19 mouse cellular contexts compared by ENCODE assay signal in genomic region chr4:44641831-44642587, GRCm38 (mm10).
DNase-seq lines count a peak whose midpoint lies in the region; ATAC-seq and TF ChIP-seq lines count a peak whose summit lies in the region.
"Had no signal": no experiment of that assay in that cellular context is flagged by ENCODE, and none has a peak within 500 bp of the region (broad histone marks: within the 10 kb centered on the region; RNA-seq: fewer than 3 reads in every experiment).

No protein-coding gene starts in this region.

- no peak overlapping the region for H3K4me2 ChIP-seq in hindbrain, postnatal 0 days (ENCODE audit: low read depth, low read length)
- H3K4me2 ChIP-seq: embryonic facial prominence, embryonic 15.5 days; liver, embryonic 12.5 days; lung, embryonic 15.5 days had no signal

- peaks cover 11% of the 10 kb centered on the region for H3K4me1 ChIP-seq in embryonic facial prominence, embryonic 10.5 days
- H3K4me1 ChIP-seq in hindbrain, postnatal 0 days (ENCODE audit: insufficient read depth, low read length): no peaks in the 10 kb centered on the region
- no peaks in the 10 kb centered on the region for H3K4me1 ChIP-seq in heart, adult 2 months (ENCODE audit: control insufficient read depth, insufficient read depth, low read length)
- H3K4me1 ChIP-seq: embryonic facial prominence, embryonic 15.5 days; liver, embryonic 12.5 days; lung, embryonic 15.5 days had no signal

- 0 out of 2 replicates have a peak, but pooled peaks have one; percentile 20 for ATAC-seq in hindbrain, postnatal 0 days
- ATAC-seq: forebrain, embryonic 16.5 days; intestine, embryonic 16.5 days; liver, embryonic 12.5 days had no signal

- H3K79me2 ChIP-seq in heart, adult 2 months (replicated peaks; ENCODE audit: control insufficient read depth, insufficient read depth, low read length): no peaks in the 10 kb centered on the region

- TF ChIP-seq POLR2A in brain, embryonic 14.5 days (IDR thresholded peaks at IDR 0.05; ENCODE audit: borderline replicate concordance, extremely low read depth, insufficient read depth, insufficient read length, poor library complexity, severe bottlenecking): no peak
- TF ChIP-seq POLR2A in heart, adult 2 months (IDR thresholded peaks at IDR 0.05; ENCODE audit: insufficient read depth, low read depth, low read length): no peak

- H3K36me3 ChIP-seq in embryonic facial prominence, embryonic 10.5 days (replicated peaks): no peaks in the 10 kb centered on the region
- H3K36me3 ChIP-seq in hindbrain, postnatal 0 days (ENCODE audit: insufficient read depth, low read length): no peaks in the 10 kb centered on the region
- H3K36me3 ChIP-seq in heart, adult 2 months (ENCODE audit: control insufficient read depth, insufficient read depth, low read length): no peaks in the 10 kb centered on the region
- H3K36me3 ChIP-seq: embryonic facial prominence, embryonic 15.5 days; liver, embryonic 12.5 days; lung, embryonic 15.5 days had no signal

- intact Hi-C loops in heart, adult 2 months (cut with DNase I): no loop called here

- no peaks in the 10 kb centered on the region for H3K9me3 ChIP-seq in embryonic facial prominence, embryonic 10.5 days
- H3K9me3 ChIP-seq in hindbrain, postnatal 0 days (ENCODE audit: low read length): 0 out of 2 replicates have a peak, but pooled peaks cover 2% of the 10 kb centered on the region
- H3K9me3 ChIP-seq: embryonic facial prominence, embryonic 15.5 days; liver, embryonic 12.5 days; lung, embryonic 15.5 days had no signal

- DNase-seq in brain, embryonic 14.5 days (ENCODE audit: low read depth): peak; percentile 42
- DNase-seq in embryonic facial prominence, embryonic 10.5 days (ENCODE audit: low spot score): peak; percentile 19
- no peak for DNase-seq in hindbrain, postnatal 0 days (ENCODE audit: low spot score)
- DNase-seq in neural tube, embryonic 10.5 days (ENCODE audit: extremely low spot score, low spot score): peak; percentile 55
- no peak for DNase-seq in layer of hippocampus, adult 8-10 months (ENCODE audit: low spot score in 2 of 2)
- DNase-seq in right cerebral cortex, postnatal 4 days: no peak
- DNase-seq in adrenal gland, postnatal 36 days: no peak
- no peak for DNase-seq in heart, adult 2 months
- DNase-seq: B cell, adult 2 months; cerebellum, postnatal 36 days; gastrocnemius, postnatal 14 days; heart, postnatal 10 days; thymus, postnatal 25 days had no signal

- no peak overlapping the region for H3K9ac ChIP-seq in hindbrain, postnatal 0 days (replicated peaks; ENCODE audit: low read length)
- H3K9ac ChIP-seq in heart, adult 2 months (ENCODE audit: low read depth, low read length): no peak overlapping the region
- H3K9ac ChIP-seq: embryonic facial prominence, embryonic 15.5 days; liver, embryonic 12.5 days; lung, embryonic 15.5 days had no signal

- H3K4me3 ChIP-seq in embryonic facial prominence, embryonic 10.5 days: no peak overlapping the region
- H3K4me3 ChIP-seq in hindbrain, postnatal 0 days (ENCODE audit: low read length): no peak overlapping the region
- no peak overlapping the region for H3K4me3 ChIP-seq in heart, adult 2 months
- H3K4me3 ChIP-seq: embryonic facial prominence, embryonic 15.5 days; liver, embryonic 12.5 days; lung, embryonic 15.5 days had no signal

- 50% methylated on average over 12 of the region's 12 CpGs for WGBS in embryonic facial prominence, embryonic 10.5 days
- whole genome bisulfite sequencing in hindbrain, postnatal 0 days: 47% methylated on average over 12 of the region's 12 CpGs
- 77% methylated on average over 12 of the region's 12 CpGs for WGBS in heart, adult 2 months

- H3K27ac ChIP-seq in embryonic facial prominence, embryonic 10.5 days (replicated peaks): no peak overlapping the region
- no peak overlapping the region for H3K27ac ChIP-seq in hindbrain, postnatal 0 days
- H3K27ac ChIP-seq in heart, adult 2 months: no peak overlapping the region
- H3K27ac ChIP-seq: embryonic facial prominence, embryonic 15.5 days; kidney, postnatal 0 days; liver, embryonic 12.5 days; lung, embryonic 15.5 days had no signal

- no peak for TF ChIP-seq EP300 in heart, adult 2 months (IDR thresholded peaks at IDR 0.05; ENCODE audit: insufficient read depth, low read depth, low read length)

- peaks cover 13% of the 10 kb centered on the region; the same call in 1 of the 2 replicates for H3K27me3 ChIP-seq in embryonic facial prominence, embryonic 10.5 days (replicated peaks; ENCODE audit: low read depth, poor library complexity, severe bottlenecking)
- no peaks in the 10 kb centered on the region for H3K27me3 ChIP-seq in hindbrain, postnatal 0 days (ENCODE audit: insufficient read depth, low read length)
- no peaks in the 10 kb centered on the region for H3K27me3 ChIP-seq in heart, adult 2 months (ENCODE audit: control insufficient read depth, insufficient read depth, low read length)
- H3K27me3 ChIP-seq: embryonic facial prominence, embryonic 15.5 days; liver, embryonic 12.5 days; lung, embryonic 15.5 days had no signal

- no peak for TF ChIP-seq CTCF in brain, embryonic 14.5 days (IDR thresholded peaks at IDR 0.05; ENCODE audit: borderline replicate concordance, extremely low read depth, insufficient read depth, insufficient read length)
- no peak for TF ChIP-seq CTCF in hindbrain, postnatal 0 days (IDR thresholded peaks at IDR 0.05; ENCODE audit: low read depth)
- no peak for TF ChIP-seq CTCF in heart, adult 2 months (IDR thresholded peaks at IDR 0.05)

Comparison
In these comparisons a context has a peak if more than half of its experiments do, and no peak if none do; other contexts are left out.
1. DNase-seq: peak in brain, embryonic 14.5 days (single experiment), embryonic facial prominence, embryonic 10.5 days (single experiment) and neural tube, embryonic 10.5 days (single experiment); none in hindbrain, postnatal 0 days (single experiment), layer of hippocampus, adult 8-10 months (0 of 2), right cerebral cortex, postnatal 4 days (single experiment), adrenal gland, postnatal 36 days (0 of 2) and heart, adult 2 months (0 of 2).